Mouse (Mus musculus) liver, embryonic 15.5 days (tissue): ENCODE data around the gene Suclg1. TPM values are rescaled to one million over a fixed set of nuclear protein-coding genes. Genes with fewer than 3 reads are reported as not detected.

Source experiments
- ATAC-seq: fragments of 200-750 bp; cut with Nextera tagmentation; 2 replicates; pipeline ENCODE4 v1.8.0; 2017; ENCODE audit warnings: moderate number of reproducible peaks, mild to moderate bottlenecking, moderate library complexity; ENCODE audit not compliant: insufficient read depth
- H3K27ac ChIP-seq: fragments of 300-500 bp; sonication (generic); replicated peaks from 2 replicates; pipeline ENCODE4 v1.5.1; 2015; ENCODE audit warnings: mild to moderate bottlenecking, inconsistent platforms
- H3K27me3 ChIP-seq: fragments of 300-500 bp; sonication (generic); 2 replicates; pipeline ENCODE4 v1.6.1; 2015; ENCODE audit warnings: mild to moderate bottlenecking, inconsistent platforms
- H3K36me3 ChIP-seq: fragments of 300-500 bp; sonication (generic); replicated peaks from 2 replicates; pipeline ENCODE4 v1.6.1; 2015; ENCODE audit warnings: moderate library complexity, mild to moderate bottlenecking, inconsistent platforms
- H3K4me1 ChIP-seq: fragments of 300-500 bp; sonication (generic); replicated peaks from 2 replicates; pipeline ENCODE4 v1.6.1; 2015; ENCODE audit warnings: inconsistent platforms
- H3K4me2 ChIP-seq: fragments of 300-500 bp; sonication (generic); 2 replicates; pipeline ENCODE4 v1.6.1; 2015; ENCODE audit warnings: moderate library complexity, mild to moderate bottlenecking, inconsistent platforms
- H3K4me3 ChIP-seq: fragments of 300-500 bp; sonication (generic); replicated peaks from 2 replicates; pipeline ENCODE4 v1.5.1; 2015; ENCODE audit warnings: mild to moderate bottlenecking, inconsistent platforms
- H3K9ac ChIP-seq: fragments of 300-500 bp; sonication (generic); 2 replicates; pipeline ENCODE4 v1.6.1; 2015; ENCODE audit warnings: moderate library complexity, mild to moderate bottlenecking, inconsistent platforms
- H3K9me3 ChIP-seq: fragments of 300-500 bp; sonication (generic); replicated peaks from 2 replicates; pipeline ENCODE4 v1.6.1; 2016; ENCODE audit warnings: inconsistent platforms
- WGBS: fragments of 180-500 bp; shearing (Covaris S2); methylation state at CpG from one replicate; pipeline ENCODE4 v1.1.7; 2015; ENCODE audit warnings: mixed read lengths; ENCODE audit not compliant: insufficient replicate concordance; 5-methylcytosine and 5-hydroxymethylcytosine counted together
- polyA plus RNA-seq: library from polyadenylated mRNA; unstranded; fragments of >200 nt; fragmentation: Nextera tagmentation; extraction: Ambion mirVana; gene quantifications from 2 replicates; pipeline ENCODE4 v1.2.1, GENCODE M21; 2015

Suclg1 gene
- polyA plus RNA-seq, 1 experiment from 2014 or later: 130 TPM

GRCm38 (mm10) chr6:73227376-73228158 lies 20.6 kb upstream of the Suclg1 start:
- Histone ChIP-seq H3K4me1 (no peaks in the 10 kb centered on the region), H3K4me2 (no peak overlapping the region), H3K9ac (no peak overlapping the region), H3K27me3 (no peaks in the 10 kb centered on the region), H3K27ac (no peak overlapping the region), H3K36me3 (no peaks in the 10 kb centered on the region), H3K9me3 (no peaks in the 10 kb centered on the region), H3K4me3 (no peak overlapping the region)
- WGBS: 27% methylated on average over 10 of the region's 10 CpGs
- no peak for ATAC-seq

GRCm38 (mm10) chr6:73228408-73228807 lies 19.8 kb upstream of the Suclg1 start:
- Histone ChIP-seq H3K4me3 (no peak overlapping the region), H3K4me2 (no peak overlapping the region), H3K4me1 (peaks cover 7% of the 10 kb centered on the region; the same call in 1 of the 2 replicates), H3K9me3 (no peaks in the 10 kb centered on the region), H3K27me3 (no peaks in the 10 kb centered on the region), H3K36me3 (no peaks in the 10 kb centered on the region), H3K9ac (no peak overlapping the region), H3K27ac (no peak overlapping the region)
- 19% methylated on average over 4 of the region's 4 CpGs for WGBS
- ATAC-seq: no peak

GRCm38 (mm10) chr6:73228881-73229280 lies 19.3 kb upstream of the Suclg1 start:
- no peak for ATAC-seq
- no peak overlapping the region for H3K27ac ChIP-seq
- no peaks in the 10 kb centered on the region for H3K27me3 ChIP-seq
- no peaks in the 10 kb centered on the region for H3K9me3 ChIP-seq
- no peaks in the 10 kb centered on the region for H3K36me3 ChIP-seq
- WGBS: 56% methylated on average over 3 of the region's 3 CpGs
- H3K4me1 ChIP-seq: peaks cover 7% of the 10 kb centered on the region; the same call in 1 of the 2 replicates
- no peak overlapping the region for H3K4me3 ChIP-seq
- no peak overlapping the region for H3K9ac ChIP-seq
- no peak overlapping the region for H3K4me2 ChIP-seq

GRCm38 (mm10) chr6:73232152-73232584 lies 16.0 kb upstream of the Suclg1 start:
- no peaks in the 10 kb centered on the region for H3K9me3 ChIP-seq
- no peak overlapping the region for H3K9ac ChIP-seq
- H3K4me1 ChIP-seq: peaks cover 7% of the 10 kb centered on the region; the same call in 1 of the 2 replicates
- peak overlapping the region; percentile 39; the same call in 1 of the 2 replicates for H3K4me2 ChIP-seq
- no peaks in the 10 kb centered on the region for H3K27me3 ChIP-seq
- H3K27ac ChIP-seq: peak overlapping the region; percentile 74
- H3K4me3 ChIP-seq: peak overlapping the region; percentile 20; the same call in 1 of the 2 replicates
- 66% methylated on average over 12 of the region's 12 CpGs for WGBS
- H3K36me3 ChIP-seq: no peaks in the 10 kb centered on the region
- peak; percentile 86 for ATAC-seq

- 47% methylated on average over 6 of the region's 6 CpGs for WGBS
- no peaks in the 10 kb centered on the region for H3K36me3 ChIP-seq
- H3K27ac ChIP-seq: no peak overlapping the region
These were observed 14.9 kb upstream of the Suclg1 start for GRCm38 (mm10) chr6:73233202-73233726.

GRCm38 (mm10) chr6:73234302-73234900 lies 13.8 kb upstream of the Suclg1 start:
- Histone ChIP-seq H3K36me3 (no peaks in the 10 kb centered on the region), H3K27ac (no peak overlapping the region), H3K9me3 (no peaks in the 10 kb centered on the region), H3K4me3 (no peak overlapping the region), H3K9ac (no peak overlapping the region), H3K27me3 (no peaks in the 10 kb centered on the region), H3K4me1 (peaks cover 7% of the 10 kb centered on the region; the same call in 1 of the 2 replicates), H3K4me2 (no peak overlapping the region)
- ATAC-seq: no peak
- 70% methylated on average over 6 of the region's 6 CpGs for WGBS

More at GRCm38 (mm10) chr6:73233202-73233726, 14.9 kb upstream of the Suclg1 start:
- H3K4me2 ChIP-seq: no peak overlapping the region
- H3K9ac ChIP-seq: no peak overlapping the region
- H3K9me3 ChIP-seq: no peaks in the 10 kb centered on the region
- no peak overlapping the region for H3K4me3 ChIP-seq
- H3K27me3 ChIP-seq: no peaks in the 10 kb centered on the region
- H3K4me1 ChIP-seq: peaks cover 7% of the 10 kb centered on the region; the same call in 1 of the 2 replicates
- ATAC-seq: no peak

GRCm38 (mm10) chr6:73235650-73236049 lies 12.5 kb upstream of the Suclg1 start:
- WGBS: 67% methylated on average over 3 of the region's 3 CpGs
- Histone ChIP-seq H3K4me1 (peaks cover 7% of the 10 kb centered on the region; the same call in 1 of the 2 replicates), H3K27me3 (no peaks in the 10 kb centered on the region)

GRCm38 (mm10) chr6:73246821-73247220 lies 1.4 kb upstream of the Suclg1 start:
- Histone ChIP-seq H3K36me3 (no peaks in the 10 kb centered on the region), H3K4me2 (no peak overlapping the region), H3K27ac (no peak overlapping the region), H3K9me3 (no peaks in the 10 kb centered on the region), H3K9ac (no peak overlapping the region), H3K4me1 (peaks cover 16% of the 10 kb centered on the region), H3K27me3 (no peaks in the 10 kb centered on the region), H3K4me3 (no peak overlapping the region)
- WGBS: 63% methylated on average over 2 of the region's 2 CpGs
- ATAC-seq: no peak

More at GRCm38 (mm10) chr6:73235650-73236049, 12.5 kb upstream of the Suclg1 start:
- Histone ChIP-seq H3K4me3 (no peak overlapping the region), H3K4me2 (no peak overlapping the region), H3K27ac (no peak overlapping the region), H3K9me3 (no peaks in the 10 kb centered on the region), H3K36me3 (no peaks in the 10 kb centered on the region), H3K9ac (no peak overlapping the region)
- ATAC-seq: no peak

GRCm38 (mm10) chr6:73247452-73247851 lies 730 bp upstream of the Suclg1 start:
- peak overlapping the region; percentile 80 for H3K4me2 ChIP-seq
- 37% methylated on average over 4 of the region's 4 CpGs for WGBS

GRCm38 (mm10) chr6:73249049-73249422 lies 854 bp downstream of the Suclg1 start:
- 2% methylated on average over 12 of the region's 12 CpGs for WGBS
- peaks cover 34% of the 10 kb centered on the region for H3K4me1 ChIP-seq
- peak overlapping the region; percentile 80 for H3K4me2 ChIP-seq
- no peaks in the 10 kb centered on the region for H3K27me3 ChIP-seq
- peak overlapping the region; percentile 88 for H3K9ac ChIP-seq
- H3K4me3 ChIP-seq: peak overlapping the region; percentile 94
- peaks cover 4% of the 10 kb centered on the region; the same call in 1 of the 2 replicates for H3K36me3 ChIP-seq
- ATAC-seq: peak; percentile 13; the same call in 1 of the 2 replicates
- H3K27ac ChIP-seq: peak overlapping the region; percentile 74
- H3K9me3 ChIP-seq: no peaks in the 10 kb centered on the region

More at GRCm38 (mm10) chr6:73247452-73247851, 730 bp upstream of the Suclg1 start:
- H3K4me3 ChIP-seq: peak overlapping the region; percentile 94
- no peaks in the 10 kb centered on the region for H3K27me3 ChIP-seq
- ATAC-seq: no peak
- 0 out of 2 replicates have a peak overlapping the region, but pooled peaks have one; percentile 88 for H3K9ac ChIP-seq
- peaks cover 19% of the 10 kb centered on the region for H3K4me1 ChIP-seq
- 0 out of 2 replicates have a peak overlapping the region, but pooled peaks have one; percentile 74 for H3K27ac ChIP-seq
- no peaks in the 10 kb centered on the region for H3K9me3 ChIP-seq
- peaks cover 4% of the 10 kb centered on the region; the same call in 1 of the 2 replicates for H3K36me3 ChIP-seq

GRCm38 (mm10) chr6:73249851-73250250 lies 1.7 kb downstream of the Suclg1 start:
- no peak overlapping the region for H3K4me2 ChIP-seq
- H3K4me3 ChIP-seq: peak overlapping the region; percentile 94; the same call in 1 of the 2 replicates
- no peak overlapping the region for H3K9ac ChIP-seq
- ATAC-seq: no peak
- H3K36me3 ChIP-seq: peaks cover 4% of the 10 kb centered on the region; the same call in 1 of the 2 replicates
- H3K9me3 ChIP-seq: no peaks in the 10 kb centered on the region
- WGBS: 55% methylated on average over 4 of the region's 4 CpGs
- H3K27ac ChIP-seq: no peak overlapping the region
- H3K27me3 ChIP-seq: no peaks in the 10 kb centered on the region
- peaks cover 42% of the 10 kb centered on the region for H3K4me1 ChIP-seq
